ENCODE assay signal across 31 mouse cellular contexts in the genomic region with DNA sequence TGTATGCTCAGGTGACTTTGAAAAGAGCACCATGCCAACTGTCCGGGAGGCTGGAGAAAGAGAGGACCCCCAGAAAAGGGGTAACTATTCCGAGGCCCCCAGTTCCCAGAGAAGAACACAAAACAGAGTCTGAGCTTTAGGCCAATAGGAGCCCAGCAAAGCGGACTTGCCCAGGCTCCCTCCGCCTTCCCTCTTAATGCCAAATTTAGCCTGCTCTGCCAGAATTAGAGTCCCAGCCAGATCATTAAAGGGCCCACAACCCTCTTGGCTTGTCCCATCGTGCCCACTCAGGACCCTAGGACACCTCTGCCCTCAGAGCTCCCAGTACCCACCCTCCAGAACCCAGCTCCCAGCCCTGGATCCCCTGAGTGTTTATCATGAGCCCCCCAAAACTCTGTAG. TPM values are rescaled to one million over a fixed set of nuclear protein-coding genes. Genes with fewer than 3 reads are reported as not detected.
DNase-seq lines count a peak whose midpoint lies in the region; ATAC-seq and TF ChIP-seq lines count a peak whose summit lies in the region.
"Had no signal": no experiment of that assay in that cellular context is flagged by ENCODE, and none has a peak within 500 bp of the region (broad histone marks: within the 10 kb centered on the region; RNA-seq: fewer than 3 reads in every experiment).

No protein-coding gene starts in this region.

- TF ChIP-seq EP300 in heart, adult 2 months (IDR thresholded peaks at IDR 0.05; ENCODE audit: insufficient read depth, low read depth, low read length), result no peak

- H3K79me2 ChIP-seq in heart, adult 2 months (replicated peaks; ENCODE audit: control insufficient read depth, insufficient read depth, low read length), result no peaks in the 10 kb centered on the region

- 18% methylated on average over 5 of the region's 5 CpGs for WGBS in cerebellum, adult 2 months
- 44% methylated on average over 5 of the region's 5 CpGs for WGBS in heart, adult 2 months
- 14% methylated on average over 5 of the region's 5 CpGs for WGBS in heart, embryonic 14.5 days
- WGBS in heart, embryonic 16.5 days, result 26% methylated on average over 5 of the region's 5 CpGs
- 64% methylated on average over 5 of the region's 5 CpGs for WGBS in forebrain, embryonic 14.5 days

- H3K36me3 ChIP-seq in heart, adult 2 months (ENCODE audit: control insufficient read depth, insufficient read depth, low read length), result no peaks in the 10 kb centered on the region
- H3K36me3 ChIP-seq in heart, embryonic 14.5 days (ENCODE audit: control insufficient read depth, insufficient read depth, low read length), result no peaks in the 10 kb centered on the region
- H3K36me3 ChIP-seq in heart, embryonic 16.5 days (ENCODE audit: control insufficient read depth, insufficient read depth), result no peaks in the 10 kb centered on the region
- H3K36me3 ChIP-seq in forebrain, embryonic 14.5 days (ENCODE audit: control insufficient read depth, insufficient read depth, low read length), result no peaks in the 10 kb centered on the region
- H3K36me3 ChIP-seq: embryonic facial prominence, embryonic 15.5 days; forebrain, embryonic 12.5 days; G1E; lung, embryonic 15.5 days; midbrain, embryonic 10.5 days; midbrain, embryonic 15.5 days; neural tube, embryonic 12.5 days had no signal

- no peaks in the 10 kb centered on the region for H3K27me3 ChIP-seq in cerebellum, adult 2 months (ENCODE audit: control insufficient read depth, insufficient read depth, low read length)
- H3K27me3 ChIP-seq in heart, adult 2 months (ENCODE audit: control insufficient read depth, insufficient read depth, low read length), result no peaks in the 10 kb centered on the region
- no peaks in the 10 kb centered on the region for H3K27me3 ChIP-seq in heart, embryonic 14.5 days (ENCODE audit: control insufficient read depth, insufficient read depth, low read length)
- H3K27me3 ChIP-seq in heart, embryonic 16.5 days (ENCODE audit: control insufficient read depth, insufficient read depth, low read length), result no peaks in the 10 kb centered on the region
- no peaks in the 10 kb centered on the region for H3K27me3 ChIP-seq in forebrain, embryonic 14.5 days (replicated peaks; ENCODE audit: control insufficient read depth, insufficient read depth, low read length)
- H3K27me3 ChIP-seq: embryonic facial prominence, embryonic 15.5 days; lung, embryonic 15.5 days; midbrain, embryonic 15.5 days; neural tube, embryonic 12.5 days had no signal

- peak in 1 of 2 experiments; percentile 20 for DNase-seq in cerebellum, adult 2 months
- no peak for DNase-seq in cerebellum, adult 11 months
- DNase-seq in heart, adult 2 months, result peak in 1 of 2 experiments; percentile 34
- no peak for DNase-seq in heart, adult 8-10 months (ENCODE audit: low spot score)
- DNase-seq in heart, postnatal 25 days (ENCODE audit: low spot score), result no peak
- DNase-seq in forebrain, embryonic 14.5 days (ENCODE audit: low spot score), result no peak
- DNase-seq: adrenal gland, postnatal 10 days; kidney, adult 9 months; kidney, postnatal 14 days; layer of hippocampus, adult 9-11 months; thymus, adult 2 months; thymus, postnatal 36 days had no signal

- H3K4me1 ChIP-seq in cerebellum, adult 2 months (ENCODE audit: control insufficient read depth, insufficient read depth, low read length), result peaks cover 45% of the 10 kb centered on the region
- peaks cover 1% of the 10 kb centered on the region for H3K4me1 ChIP-seq in heart, adult 2 months (ENCODE audit: control insufficient read depth, insufficient read depth, low read length)
- peaks cover 32 to 43% of the 10 kb centered on the region in 2 experiments for H3K4me1 ChIP-seq in heart, embryonic 14.5 days (ENCODE audit: control insufficient read depth in 2 of 2, insufficient read depth in 2 of 2, low read length in 2 of 2)
- H3K4me1 ChIP-seq in heart, embryonic 16.5 days (ENCODE audit: control insufficient read depth, insufficient read depth, low read length), result peaks cover 26% of the 10 kb centered on the region
- H3K4me1 ChIP-seq in forebrain, embryonic 14.5 days (ENCODE audit: control insufficient read depth, insufficient read depth, low read length), result peaks cover under 1% of the 10 kb centered on the region; the same call in 1 of the 2 replicates
- H3K4me1 ChIP-seq: lung, embryonic 15.5 days had no signal

- intact Hi-C loops in heart, adult 2 months (cut with DNase I), result no loop called here
- intact Hi-C loops in heart, postnatal 25 days (cut with DNase I), result no loop called here

- no peak for TF ChIP-seq CTCF in cerebellum, adult 2 months (IDR thresholded peaks at IDR 0.05; ENCODE audit: borderline replicate concordance, insufficient read depth, low read depth, low read length)
- TF ChIP-seq CTCF in heart, adult 2 months (IDR thresholded peaks at IDR 0.05), result no peak

- no peak overlapping the region for H3K4me3 ChIP-seq in cerebellum, adult 2 months (replicated peaks; ENCODE audit: insufficient read depth, low read depth, low read length)
- peak overlapping the region; percentile 41 for H3K4me3 ChIP-seq in heart, adult 2 months
- H3K4me3 ChIP-seq in heart, embryonic 14.5 days (ENCODE audit: control insufficient read depth in 1 of 2, insufficient read depth in 1 of 2, low read depth in 1 of 2, low read length in 2 of 2), result peak overlapping the region; percentile 31 to 33
- peak overlapping the region; percentile 49 for H3K4me3 ChIP-seq in heart, embryonic 16.5 days (ENCODE audit: low read length)
- H3K4me3 ChIP-seq in forebrain, embryonic 14.5 days (ENCODE audit: low read depth, low read length), result no peak overlapping the region
- H3K4me3 ChIP-seq: embryonic facial prominence, embryonic 15.5 days; forebrain, embryonic 12.5 days; lung, embryonic 15.5 days; midbrain, embryonic 10.5 days; midbrain, embryonic 15.5 days; neural tube, embryonic 12.5 days had no signal

- H3K9me3 ChIP-seq in heart, embryonic 14.5 days (ENCODE audit: control insufficient read depth, low read length), result no peaks in the 10 kb centered on the region
- no peaks in the 10 kb centered on the region for H3K9me3 ChIP-seq in heart, embryonic 16.5 days (replicated peaks; ENCODE audit: control insufficient read depth, low read length)
- H3K9me3 ChIP-seq in forebrain, embryonic 14.5 days (replicated peaks; ENCODE audit: control insufficient read depth, low read length), result no peaks in the 10 kb centered on the region
- H3K9me3 ChIP-seq: embryonic facial prominence, embryonic 15.5 days; forebrain, embryonic 12.5 days; G1E; lung, embryonic 15.5 days; midbrain, embryonic 10.5 days; midbrain, embryonic 15.5 days; neural tube, embryonic 12.5 days had no signal

- ATAC-seq in heart, embryonic 14.5 days (ENCODE audit: insufficient number of reproducible peaks, insufficient read depth, low FRiP score, low read depth), result no peak
- peak; percentile 25; the same call in 1 of the 2 replicates for ATAC-seq in heart, embryonic 16.5 days (replicated peaks; ENCODE audit: extremely low read depth, insufficient read depth, low FRiP score)
- no peak for ATAC-seq in forebrain, embryonic 14.5 days
- ATAC-seq: intestine, postnatal 0 days; midbrain, embryonic 15.5 days had no signal

- TF ChIP-seq POLR2A in cerebellum, adult 2 months (IDR thresholded peaks at IDR 0.05; ENCODE audit: borderline replicate concordance, insufficient read depth, low read length), result no peak
- TF ChIP-seq POLR2A in heart, adult 2 months (IDR thresholded peaks at IDR 0.05; ENCODE audit: insufficient read depth, low read depth, low read length), result no peak

- H3K27ac ChIP-seq in cerebellum, adult 2 months (ENCODE audit: insufficient read depth, low read length), result 0 out of 2 replicates have a peak overlapping the region, but pooled peaks have one; percentile 18
- H3K27ac ChIP-seq in heart, adult 2 months, result peak overlapping the region; percentile 95
- peak overlapping the region; percentile 68 to 75 for H3K27ac ChIP-seq in heart, embryonic 14.5 days (replicated peaks in 1 of 2; ENCODE audit: control insufficient read depth in 1 of 2, insufficient read depth in 1 of 2, low read depth in 2 of 2, low read length in 2 of 2)
- H3K27ac ChIP-seq in heart, embryonic 16.5 days (ENCODE audit: low read length), result peak overlapping the region; percentile 82
- no peak overlapping the region for H3K27ac ChIP-seq in forebrain, embryonic 14.5 days (ENCODE audit: low read depth, low read length)
- H3K27ac ChIP-seq: embryonic facial prominence, embryonic 15.5 days; forebrain, embryonic 12.5 days; hindbrain, embryonic 14.5 days; lung, embryonic 15.5 days; midbrain, embryonic 10.5 days; midbrain, embryonic 15.5 days; neural tube, embryonic 12.5 days had no signal

- peak overlapping the region; percentile 61 for H3K4me2 ChIP-seq in heart, embryonic 14.5 days (ENCODE audit: low read length)
- peak overlapping the region; percentile 53 for H3K4me2 ChIP-seq in heart, embryonic 16.5 days (ENCODE audit: low read depth, low read length)
- H3K4me2 ChIP-seq in forebrain, embryonic 14.5 days (ENCODE audit: low read length), result no peak overlapping the region
- H3K4me2 ChIP-seq: embryonic facial prominence, embryonic 15.5 days; forebrain, embryonic 12.5 days; hindbrain, embryonic 14.5 days; liver, embryonic 11.5 days; lung, embryonic 15.5 days; midbrain, embryonic 15.5 days; neural tube, embryonic 12.5 days had no signal

- H3K9ac ChIP-seq in heart, adult 2 months (ENCODE audit: low read depth, low read length), result peak overlapping the region; percentile 68
- H3K9ac ChIP-seq in heart, embryonic 14.5 days (ENCODE audit: low read length), result peak overlapping the region; percentile 70
- peak overlapping the region; percentile 73 for H3K9ac ChIP-seq in heart, embryonic 16.5 days (ENCODE audit: low read length)
- no peak overlapping the region for H3K9ac ChIP-seq in forebrain, embryonic 14.5 days (ENCODE audit: low read length)
- H3K9ac ChIP-seq: embryonic facial prominence, embryonic 15.5 days; forebrain, embryonic 12.5 days; hindbrain, embryonic 14.5 days; lung, embryonic 15.5 days; midbrain, embryonic 15.5 days; neural tube, embryonic 12.5 days had no signal

RNA-seq across cellular contexts. Expression of a gene that starts 3.2 kb away (rescaled TPM):
- polyA plus RNA-seq in cerebellum, adult 2 months (2012; rRNA removed), result 1.9 and 3.9 TPM in 2 replicates
- 100 to 1,000 TPM; 149 to 200 TPM for total RNA-seq in heart, adult 2 months (2021)
- polyA plus RNA-seq in heart, adult 2 months (2012; rRNA removed), result 1,109 and 1,504 TPM in 2 replicates
- 100 to 1,000 TPM; 202 to 221 (median 208) TPM for total RNA-seq in heart, adult 8-10 months (2022)
- polyA plus RNA-seq in heart, embryonic 14.5 days (2014; fragmentation: Nextera tagmentation; extraction: Ambion mirVana), result 34.6 and 36.7 TPM in 2 replicates
- total RNA-seq in heart, postnatal 25 days (2021), result 100 to 1,000 TPM; 142 to 163 TPM
- polyA plus RNA-seq in heart, embryonic 16.5 days (2015; fragmentation: Nextera tagmentation; extraction: Ambion mirVana), result 27.9 and 29.4 TPM in 2 replicates
- not detected in 2 replicates for polyA plus RNA-seq in forebrain, embryonic 14.5 days (2014; fragmentation: Nextera tagmentation; extraction: Ambion mirVana)
- total RNA-seq: common myeloid progenitor, adult 5-6 weeks; megakaryocyte progenitor cell, adult 5-6 weeks had no signal
- polyA plus RNA-seq: forebrain, embryonic 12.5 days; G1E; midbrain, embryonic 15.5 days had no signal

RNA-seq across cellular contexts. Expression of a gene that starts 5.5 kb away (rescaled TPM):
- polyA plus RNA-seq in cerebellum, adult 2 months (2012; rRNA removed), result not detected in 2 replicates
- total RNA-seq in heart, adult 2 months (2021), result not detected
- 0.25 TPM in 1 of 2 replicates, not detected in the other for polyA plus RNA-seq in heart, adult 2 months (2012; rRNA removed)
- total RNA-seq in heart, adult 8-10 months (2022), result not detected
- polyA plus RNA-seq in heart, embryonic 14.5 days (2014; fragmentation: Nextera tagmentation; extraction: Ambion mirVana), result 0.24 TPM in 2 replicates
- not detected for total RNA-seq in heart, postnatal 25 days (2021)
- 0.33 TPM in 1 of 2 replicates, not detected in the other for polyA plus RNA-seq in heart, embryonic 16.5 days (2015; fragmentation: Nextera tagmentation; extraction: Ambion mirVana)
- not detected in 2 replicates for polyA plus RNA-seq in forebrain, embryonic 14.5 days (2014; fragmentation: Nextera tagmentation; extraction: Ambion mirVana)
- total RNA-seq: adrenal gland, postnatal 10 days; common myeloid progenitor, adult 5-6 weeks; G1E; gastrocnemius, postnatal 14 days; heart, adult 18-20 months; left cerebral cortex, postnatal 10 days; megakaryocyte progenitor cell, adult 5-6 weeks had no signal
- polyA plus RNA-seq: forebrain, embryonic 12.5 days; G1E; hindbrain, embryonic 14.5 days; intestine, postnatal 0 days; limb, embryonic 11.5 days; liver, embryonic 11.5 days; liver, embryonic 16.5 days; lung, embryonic 15.5 days; midbrain, embryonic 10.5 days; midbrain, embryonic 15.5 days; neural tube, embryonic 12.5 days had no signal

RNA-seq across cellular contexts. Expression of a gene that starts 17.9 kb away (rescaled TPM):
- 149 and 153 TPM in 2 replicates for polyA plus RNA-seq in cerebellum, adult 2 months (2012; rRNA removed)
- 10 to 100 TPM; 49.3 to 52.0 TPM for total RNA-seq in heart, adult 2 months (2021)
- 22.3 and 23.8 TPM in 2 replicates for polyA plus RNA-seq in heart, adult 2 months (2012; rRNA removed)
- 10 to 100 TPM; 43.9 to 47.4 (median 45.6) TPM for total RNA-seq in heart, adult 8-10 months (2022)
- polyA plus RNA-seq in heart, embryonic 14.5 days (2014; fragmentation: Nextera tagmentation; extraction: Ambion mirVana), result 8.1 and 8.6 TPM in 2 replicates
- total RNA-seq in heart, postnatal 25 days (2021), result 10 to 100 TPM; 45.5 to 52.6 TPM
- 5.8 and 6.4 TPM in 2 replicates for polyA plus RNA-seq in heart, embryonic 16.5 days (2015; fragmentation: Nextera tagmentation; extraction: Ambion mirVana)
- 20.8 and 21.8 TPM in 2 replicates for polyA plus RNA-seq in forebrain, embryonic 14.5 days (2014; fragmentation: Nextera tagmentation; extraction: Ambion mirVana)

RNA-seq across cellular contexts. Expression of a gene that starts 36.8 kb away (rescaled TPM):
- 80.7 and 89.4 TPM in 2 replicates for polyA plus RNA-seq in cerebellum, adult 2 months (2012; rRNA removed)
- 1 to 10 TPM; 1.2 to 1.7 TPM for total RNA-seq in heart, adult 2 months (2021)
- 0.82 and 1.9 TPM in 2 replicates for polyA plus RNA-seq in heart, adult 2 months (2012; rRNA removed)
- 1 to 10 TPM in 2 of 4 experiments, under 1 TPM in 2; 0.72 to 1.1 (median 0.96) TPM for total RNA-seq in heart, adult 8-10 months (2022)
- 8.5 and 10.1 TPM in 2 replicates for polyA plus RNA-seq in heart, embryonic 14.5 days (2014; fragmentation: Nextera tagmentation; extraction: Ambion mirVana)
- 1 to 10 TPM; 1.2 to 1.5 TPM for total RNA-seq in heart, postnatal 25 days (2021)
- polyA plus RNA-seq in heart, embryonic 16.5 days (2015; fragmentation: Nextera tagmentation; extraction: Ambion mirVana), result 8.6 and 9.0 TPM in 2 replicates
- 81.7 and 96.5 TPM in 2 replicates for polyA plus RNA-seq in forebrain, embryonic 14.5 days (2014; fragmentation: Nextera tagmentation; extraction: Ambion mirVana)

RNA-seq across cellular contexts. Expression of a gene that starts 36.9 kb away (rescaled TPM):
- 4.5 and 5.5 TPM in 2 replicates for polyA plus RNA-seq in cerebellum, adult 2 months (2012; rRNA removed)
- total RNA-seq in heart, adult 2 months (2021), result 10 to 100 TPM; 51.1 to 82.4 TPM
- 48.7 and 67.7 TPM in 2 replicates for polyA plus RNA-seq in heart, adult 2 months (2012; rRNA removed)
- total RNA-seq in heart, adult 8-10 months (2022), result 10 to 100 TPM; 23.3 to 50.4 (median 39.8) TPM
- polyA plus RNA-seq in heart, embryonic 14.5 days (2014; fragmentation: Nextera tagmentation; extraction: Ambion mirVana), result 447 and 511 TPM in 2 replicates
- 100 to 1,000 TPM; 182 to 211 TPM for total RNA-seq in heart, postnatal 25 days (2021)
- 669 and 799 TPM in 2 replicates for polyA plus RNA-seq in heart, embryonic 16.5 days (2015; fragmentation: Nextera tagmentation; extraction: Ambion mirVana)
- 20.6 and 41.7 TPM in 2 replicates for polyA plus RNA-seq in forebrain, embryonic 14.5 days (2014; fragmentation: Nextera tagmentation; extraction: Ambion mirVana)
- total RNA-seq: common myeloid progenitor, adult 5-6 weeks; megakaryocyte progenitor cell, adult 5-6 weeks had no signal
- polyA plus RNA-seq: G1E had no signal

Comparison
In these comparisons a context has a peak if more than half of its experiments do, and no peak if none do; other contexts are left out.
1. RNA of a gene that starts 3.2 kb away (polyA plus RNA-seq): 1,109 to 1,504 TPM in heart, adult 2 months; 34.6 to 36.7 TPM in heart, embryonic 14.5 days, 27.9 to 29.4 TPM in heart, embryonic 16.5 days, 1.9 to 3.9 TPM in cerebellum, adult 2 months and not detected in forebrain, embryonic 14.5 days; every median in the first group is over 10 times any median in the second.
2. H3K4me3 ChIP-seq: peak in heart, adult 2 months (single experiment), heart, embryonic 14.5 days (2 of 2) and heart, embryonic 16.5 days (single experiment); none in cerebellum, adult 2 months (single experiment) and forebrain, embryonic 14.5 days (single experiment).